Mouse (Mus musculus): Measurements from ENCODE around the gene Wipi1.

DNA sequence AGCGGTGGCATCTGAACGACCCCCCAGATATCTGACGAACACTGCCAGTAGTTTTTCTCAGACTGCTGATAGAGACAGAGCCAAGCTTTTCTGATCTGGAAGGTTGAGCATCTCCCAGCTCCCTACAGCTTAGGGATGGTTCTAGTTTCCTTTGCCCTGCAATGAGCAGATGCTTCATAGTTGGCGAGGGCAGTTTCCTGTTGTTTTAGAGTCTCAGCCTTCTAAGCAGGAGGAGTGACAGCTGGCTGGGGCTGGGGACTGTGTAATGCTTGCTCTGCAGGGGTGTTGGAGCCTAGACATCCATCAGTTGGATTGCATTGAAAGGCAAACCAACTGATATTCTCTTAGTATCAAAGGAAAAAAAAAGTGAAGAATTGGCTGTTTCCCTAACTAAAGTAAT is 81.7 kb downstream of the Wipi1 start:
- TF ChIP-seq CTCF (IDR thresholded peaks at IDR 0.05; ENCODE audit: control insufficient read depth, insufficient read depth, insufficient read length): no peak
- TF ChIP-seq MYOG (IDR thresholded peaks at IDR 0.05; ENCODE audit: control insufficient read depth, extremely low read depth, insufficient read length): no peak
- no peak for TF ChIP-seq MAX (IDR thresholded peaks at IDR 0.05)

Data from C2C12 (cell line).